Mouse (Mus musculus): ENCODE measurements at regions not wholly inside any gene's neighbourhood (a gene's known extent, or its start where the extent isn't known, plus 50 kb on each side); places are given as distances from the start of the nearest gene placed in this dataset.
"Not testable (repeated sequence)": the region's sequence is repeated elsewhere in the genome, so short reads cannot be mapped to it uniquely, and the experiment has no call there.

DNA sequence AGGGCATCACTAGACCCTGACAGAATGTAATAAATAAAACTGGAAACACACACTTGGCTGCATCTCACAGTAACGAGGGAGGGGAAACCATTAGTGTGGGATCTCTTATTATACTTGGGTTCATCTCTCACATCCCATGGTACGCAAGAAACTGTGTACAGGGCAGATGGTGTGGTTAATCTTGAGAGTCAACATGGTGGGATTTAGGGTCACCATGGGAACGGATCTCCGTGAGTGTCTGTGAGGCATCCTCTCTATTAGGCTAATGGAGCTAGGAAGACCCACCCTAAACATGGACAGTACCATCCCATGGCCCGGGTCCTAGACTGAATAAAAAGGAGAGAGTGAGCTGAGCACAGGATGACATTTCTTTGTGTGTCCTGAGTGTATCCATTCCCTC is 130.1 kb upstream of the Dapk1 start:
- CTCF ChIA-PET, result no interaction called here

- CTCF ChIA-PET, result no interaction called here
Observed at GRCm38 (mm10) chr13:60476366-60476765, 125.4 kb upstream of the Dapk1 start.

DNA sequence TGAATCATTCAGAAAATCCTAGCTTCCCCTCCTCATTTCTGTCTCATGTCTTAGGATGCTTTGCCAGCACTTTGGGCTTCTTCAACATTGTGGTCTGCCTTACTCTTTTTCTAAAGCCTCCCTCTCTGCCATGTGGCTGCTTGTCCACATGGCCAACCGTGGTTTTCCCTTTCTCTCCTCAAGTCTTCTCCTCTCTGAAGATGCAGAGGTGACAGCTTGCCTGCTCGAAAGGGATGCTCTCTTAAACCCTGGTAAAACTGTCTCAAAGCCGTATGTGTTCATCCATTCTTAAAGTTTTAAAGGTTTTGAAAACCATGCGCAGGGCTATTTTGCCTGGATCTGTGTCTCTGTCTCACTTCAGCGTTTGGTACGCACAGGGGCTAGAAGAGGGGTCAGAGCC is 123.4 kb upstream of the Dapk1 start:
- CTCF ChIA-PET, result no interaction called here

- CTCF ChIA-PET, result no interaction called here
Observed at GRCm38 (mm10) chr13:60479043-60479861, 122.5 kb upstream of the Dapk1 start.

DNA sequence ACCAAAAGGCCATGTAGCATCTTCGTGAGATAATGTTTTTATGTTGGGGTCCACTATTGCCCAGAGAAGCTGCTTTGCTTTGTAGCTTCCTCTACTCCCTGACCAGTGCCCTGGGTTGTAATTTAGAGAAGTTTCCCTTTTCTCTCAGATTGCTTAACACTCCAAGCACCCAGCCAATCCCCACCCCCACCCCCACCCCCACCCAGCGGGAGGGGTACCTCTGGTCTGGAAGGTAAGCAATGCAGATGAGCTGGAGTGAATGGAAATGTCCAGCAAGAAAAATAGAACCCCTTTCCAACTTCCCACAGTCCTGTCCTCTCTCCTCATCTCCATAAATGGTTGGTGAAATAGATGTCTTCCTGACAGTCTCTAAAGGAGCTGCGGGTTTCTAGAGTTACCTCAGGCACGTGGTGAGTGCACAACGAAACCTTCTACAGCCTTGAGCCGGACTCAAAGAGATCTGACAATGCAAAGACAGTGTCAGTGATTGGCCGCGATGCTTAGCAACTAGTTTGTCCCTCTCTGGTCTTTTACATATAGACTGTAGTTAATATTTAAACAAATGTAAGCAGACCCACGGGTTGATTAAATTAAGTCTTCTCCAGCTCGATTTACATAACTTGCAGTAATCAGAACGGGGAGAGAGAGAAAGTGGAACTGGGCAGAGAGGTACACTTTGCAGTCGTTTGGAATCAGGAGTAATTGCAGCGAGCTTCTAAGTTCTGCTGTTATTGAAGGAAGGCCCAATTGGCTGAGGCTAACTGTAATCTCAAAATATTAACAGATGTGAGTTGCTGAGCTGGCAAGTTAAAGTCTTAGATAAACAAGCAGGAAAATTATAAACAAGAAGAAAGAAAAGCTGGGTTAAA is 121.7 kb upstream of the Dapk1 start:
- CTCF ChIA-PET, result no interaction called here

- CTCF ChIA-PET, result no interaction called here
Observed at GRCm38 (mm10) chr13:60480731-60481431, 120.9 kb upstream of the Dapk1 start.

DNA sequence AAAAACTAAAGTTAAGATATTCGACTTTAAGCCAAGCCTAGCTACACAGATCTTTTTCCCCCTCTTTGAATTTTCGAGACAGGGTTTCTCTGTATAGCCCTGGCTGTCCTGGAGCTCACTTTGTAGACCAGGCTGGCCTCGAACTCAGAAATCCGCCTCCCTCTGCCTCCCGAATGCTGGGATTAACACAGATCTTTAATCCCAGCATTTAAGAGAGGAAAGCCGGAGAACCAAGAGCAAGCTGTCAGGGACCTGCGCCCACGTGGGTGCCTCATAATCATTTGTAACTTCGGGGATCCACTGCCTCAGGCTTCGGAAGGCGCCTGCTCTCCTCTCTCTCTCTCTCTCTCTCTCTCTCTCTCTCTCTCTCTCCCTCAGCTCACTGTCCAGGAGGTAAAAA is 120.3 kb upstream of the Dapk1 start:
- CTCF ChIA-PET, result not testable (repeated sequence)

DNA sequence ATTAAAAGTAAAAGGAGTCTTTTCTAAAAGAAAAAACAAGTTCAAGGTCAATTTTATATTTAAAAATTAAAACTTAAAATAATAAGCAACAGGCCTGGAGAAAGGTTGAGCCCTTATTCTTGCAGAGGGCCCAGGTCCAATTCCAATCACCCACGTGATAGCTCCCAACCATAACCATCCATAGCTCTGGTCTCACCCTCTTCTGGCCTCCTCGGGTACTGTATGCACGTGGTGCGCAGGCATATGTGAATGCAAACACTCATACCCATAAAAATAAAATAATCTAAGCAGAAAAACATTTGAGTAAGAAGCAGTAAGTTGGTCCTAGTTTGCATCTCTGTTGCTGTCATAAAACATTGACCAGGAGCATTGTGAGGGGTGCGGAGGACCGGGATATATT is 119.8 kb upstream of the Dapk1 start:
- CTCF ChIA-PET, result no interaction called here

DNA sequence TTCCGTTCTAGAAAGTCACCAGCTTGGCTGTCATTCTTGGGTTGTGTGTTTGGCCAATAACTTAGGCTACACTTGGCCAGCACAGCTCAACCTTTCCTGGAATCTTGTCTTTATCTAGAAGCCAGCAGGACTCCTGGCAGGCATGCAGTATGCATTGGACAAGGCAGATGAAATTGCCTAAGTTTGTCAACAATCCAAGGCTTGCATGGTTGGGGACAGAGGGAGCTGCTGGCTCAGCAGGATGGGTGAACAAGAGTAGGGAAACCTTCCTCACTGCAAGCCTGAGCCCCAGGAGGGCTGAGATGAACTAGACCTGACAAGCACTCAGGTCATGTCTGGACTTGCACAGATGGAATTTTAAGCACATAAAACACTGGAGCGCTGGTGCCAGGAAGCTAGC is 115.6 kb upstream of the Dapk1 start:
- CTCF ChIA-PET, result no interaction called here

DNA sequence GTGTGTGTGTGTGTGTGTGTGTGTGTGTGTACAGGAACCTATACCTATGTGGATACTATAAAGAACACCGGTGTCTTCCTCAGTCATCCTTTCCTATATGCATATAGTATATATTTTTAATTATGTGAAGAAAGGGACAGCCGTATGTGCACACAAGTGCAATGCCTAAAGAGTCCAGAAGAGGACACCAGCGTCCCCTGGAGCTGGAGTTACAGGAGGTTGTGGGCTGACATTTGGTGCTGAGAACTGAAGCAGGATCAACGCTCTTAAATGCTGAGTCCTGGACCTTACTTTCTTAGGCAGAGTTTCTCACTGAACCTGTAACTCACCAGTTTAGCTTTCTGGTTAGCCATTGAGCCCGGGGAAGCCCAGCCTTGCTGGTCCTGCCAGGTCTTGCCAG is 114.9 kb upstream of the Dapk1 start:
- CTCF ChIA-PET, result no interaction called here

DNA sequence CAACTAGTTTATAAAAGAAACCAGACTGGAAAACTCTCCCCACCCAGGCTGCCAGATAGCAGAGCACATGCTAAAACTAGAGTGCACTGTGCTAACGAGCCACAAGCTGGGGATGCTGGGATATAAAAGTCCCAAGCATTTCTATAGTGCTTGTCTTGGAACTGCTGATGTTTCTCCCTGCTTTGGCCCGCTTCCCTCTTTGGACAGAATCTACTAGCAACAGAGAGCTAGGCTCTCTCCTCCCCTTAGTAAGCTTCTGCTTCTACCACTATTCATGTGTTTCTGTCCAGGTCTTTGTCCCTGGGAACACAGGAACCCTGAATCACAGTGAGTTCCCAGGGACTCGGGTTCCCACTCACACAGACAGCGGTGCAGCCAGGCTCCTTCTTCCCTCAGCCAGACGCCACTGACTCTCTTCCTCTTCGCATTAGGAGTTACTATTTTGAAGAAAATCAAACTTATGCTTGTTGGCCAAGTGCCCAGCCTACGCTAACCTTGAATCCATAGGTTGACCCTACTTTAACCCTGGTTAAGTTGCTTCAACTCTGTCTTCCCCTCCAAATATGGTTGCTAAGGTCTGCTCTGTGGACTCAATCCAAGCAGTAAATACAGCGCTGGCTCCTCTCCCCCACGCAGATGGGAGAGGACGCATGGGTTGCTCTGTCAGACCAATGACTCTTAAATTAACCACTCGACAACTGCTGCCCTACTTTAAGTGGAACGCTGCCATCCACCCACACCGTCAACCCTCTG is 113.4 kb upstream of the Dapk1 start:
- CTCF ChIA-PET, result no interaction called here

GRCm38 (mm10) chr13:60488884-60489265 is 112.9 kb upstream of the Dapk1 start:
- CTCF ChIA-PET, result no interaction called here

DNA sequence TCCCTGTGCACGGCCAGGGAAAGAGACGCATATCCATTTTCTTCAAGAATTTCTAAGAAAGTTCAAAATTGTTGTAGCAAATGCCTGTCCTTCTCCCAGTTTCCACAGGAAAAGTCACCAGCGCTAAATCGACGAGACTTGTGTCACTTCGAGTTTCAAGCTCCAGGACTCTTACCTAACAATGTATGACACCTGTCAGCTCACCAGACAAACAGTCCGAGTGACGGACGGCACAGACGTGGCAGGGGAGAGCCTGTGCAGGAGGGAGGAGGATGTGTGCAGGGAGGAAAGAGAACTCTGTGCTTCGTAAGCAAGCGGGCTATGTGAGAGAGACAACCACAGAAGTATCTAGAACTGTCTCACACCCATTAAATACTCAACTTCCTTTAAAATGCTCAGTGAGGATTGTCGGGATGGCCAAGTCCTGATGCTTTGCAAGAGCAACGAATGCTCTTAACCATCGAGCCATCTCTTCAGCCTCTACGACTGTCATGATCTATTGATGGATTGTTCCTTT is 109.7 kb upstream of the Dapk1 start:
- CTCF ChIA-PET, result no interaction called here

DNA sequence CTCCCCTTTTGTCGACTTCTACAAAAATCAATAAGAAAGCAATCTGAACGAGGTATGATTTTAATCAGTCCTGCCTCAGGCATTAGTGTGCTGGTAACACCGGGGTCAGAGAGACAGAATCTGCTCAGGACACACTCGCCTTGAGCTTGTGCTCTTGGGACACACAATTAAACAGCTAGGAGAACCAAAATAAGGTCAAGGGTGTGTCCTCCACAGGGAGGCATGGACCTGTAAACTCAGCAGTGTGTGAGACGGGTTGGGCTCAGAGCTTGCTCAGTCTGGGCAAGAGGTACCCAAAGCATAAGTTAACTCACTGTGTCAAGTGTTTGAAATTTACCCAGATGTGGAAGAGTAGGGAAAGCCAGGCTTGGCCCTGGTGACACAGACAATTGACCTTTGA is 107.9 kb upstream of the Dapk1 start:
- CTCF ChIA-PET, result no interaction called here

- CTCF ChIA-PET, result interaction anchor here (0.6 kb wide), 2 partner anchors 13 to 25 kb away, joined by 4 to 6 read pairs; no protein-coding TSS in a partner anchor
Observed at GRCm38 (mm10) chr13:60497714-60498400, 103.9 kb upstream of the Dapk1 start.

DNA sequence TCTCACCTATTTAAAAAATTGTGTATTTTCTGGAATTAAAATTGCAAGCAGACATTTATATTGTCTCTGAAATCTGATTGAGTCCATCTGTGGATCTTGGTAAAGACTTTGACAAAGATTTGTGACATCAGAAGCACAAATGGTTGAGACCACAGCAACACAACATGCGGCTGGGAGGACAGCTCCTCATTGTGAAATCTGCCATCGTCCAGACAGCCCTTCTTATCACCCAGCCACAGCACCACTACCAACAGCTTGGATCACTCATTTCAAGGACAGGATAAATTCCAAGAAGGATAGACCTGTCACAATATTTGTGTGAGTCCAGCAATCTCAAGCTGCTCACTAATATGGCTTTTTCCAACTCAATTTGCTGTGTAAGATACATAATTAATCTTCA is 97.6 kb upstream of the Dapk1 start:
- CTCF ChIA-PET, result no interaction called here

GRCm38 (mm10) chr13:60507611-60508010 is 94.1 kb upstream of the Dapk1 start:
- CTCF ChIA-PET, result no interaction called here

DNA sequence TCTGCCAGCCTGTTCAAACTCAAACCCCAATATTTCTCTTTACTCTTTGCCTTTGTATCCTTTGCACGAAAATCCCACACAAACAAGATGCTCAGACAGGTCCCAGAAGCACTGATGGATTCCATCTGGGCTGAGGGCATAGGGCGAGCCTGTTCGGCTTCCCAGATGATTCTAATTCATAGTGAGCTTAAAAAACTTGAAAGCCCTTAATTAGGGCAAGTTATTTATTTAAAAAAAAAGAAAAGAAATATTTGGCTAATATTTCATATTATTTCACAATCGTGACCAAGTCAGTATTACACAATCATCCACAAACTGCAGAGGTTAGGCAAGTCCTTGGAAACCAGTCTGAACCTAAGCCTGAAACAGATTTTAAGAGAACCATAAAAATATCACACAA is 93.7 kb upstream of the Dapk1 start:
- CTCF ChIA-PET, result no interaction called here

DNA sequence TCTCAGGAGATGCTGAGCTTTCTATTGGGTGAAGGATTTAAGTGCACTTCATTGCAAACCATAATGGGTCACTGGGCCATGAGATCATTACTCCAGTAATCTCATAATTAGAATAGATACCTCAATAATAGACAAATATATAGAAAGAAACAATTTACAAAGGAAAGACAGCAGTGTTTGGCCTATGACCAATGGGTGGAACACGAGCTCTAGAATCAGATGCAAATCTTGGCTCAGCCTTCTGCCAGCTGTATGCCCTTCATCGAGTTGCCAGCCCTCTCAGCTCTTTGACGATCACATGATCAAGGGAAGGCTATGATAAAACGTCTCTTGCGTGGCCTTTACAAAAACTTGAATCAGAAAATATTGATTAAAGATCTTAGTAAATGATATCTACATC is 92.9 kb upstream of the Dapk1 start:
- CTCF ChIA-PET, result no interaction called here

DNA sequence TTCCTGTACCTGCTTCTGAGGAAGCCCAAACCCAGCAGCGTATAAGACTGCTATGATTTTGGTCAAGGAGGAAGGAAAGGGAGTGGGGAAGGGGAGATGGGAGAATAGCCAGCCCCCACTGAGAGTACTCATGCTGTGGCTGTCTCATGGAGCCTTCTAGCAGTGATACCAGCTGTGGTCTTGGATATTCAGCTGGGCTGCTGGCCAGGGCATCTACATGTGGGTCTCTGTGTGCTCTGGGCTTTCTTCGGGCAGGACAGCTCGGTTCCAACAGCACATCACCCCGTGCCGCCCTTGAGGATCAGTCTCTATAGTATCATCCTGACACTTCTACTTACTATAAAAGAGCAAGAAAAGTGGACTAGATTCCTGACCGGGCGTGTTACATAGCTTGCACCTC is 90.6 kb upstream of the Dapk1 start:
- CTCF ChIA-PET, result no interaction called here

- CTCF ChIA-PET, result no interaction called here
Observed at GRCm38 (mm10) chr13:60511628-60512027, 90.1 kb upstream of the Dapk1 start.
